Mouse (Mus musculus) left cerebral cortex, postnatal 4 days (tissue): ENCODE results near the gene Krt2. TPM values are rescaled to one million over a fixed set of nuclear protein-coding genes. Genes with fewer than 3 reads are reported as not detected.

ENCODE experiments used
- DNase-seq: peaks from one replicate; pipeline ENCODE4 v3.0.0-alpha.2; 2022
- intact Hi-C: fragments of 180-260 bp; cut with DNase I; formaldehyde crosslinking; loops from one replicate; pipeline ENCODE4 v1.15.1; 2025
- total RNA-seq, 2 experiments: library from RNA; stranded (reverse); gene quantifications; 2 replicates each; pipeline ENCODE4 v1.2.3; 2021

Gene Krt2
- not detected for total RNA-seq

DNA sequence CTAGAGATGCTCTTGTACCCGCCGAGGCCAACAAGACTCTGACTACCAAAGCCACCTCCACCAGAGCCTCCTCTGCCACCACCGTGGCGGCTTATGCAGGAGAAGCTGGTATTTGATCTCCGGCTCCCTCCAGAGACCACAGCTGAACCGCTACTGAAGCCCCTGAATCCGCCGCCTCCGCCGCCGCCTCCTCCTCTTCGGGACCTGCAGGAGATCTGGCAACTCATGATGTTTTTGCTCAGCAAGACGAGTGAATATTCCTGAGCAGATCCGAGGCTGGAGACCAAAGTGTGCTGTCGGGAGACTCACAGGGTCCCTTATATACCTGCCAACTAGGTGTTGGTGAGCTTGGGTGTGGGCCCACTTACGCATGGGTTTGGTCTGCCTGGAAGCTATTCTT, at the start of gene Krt2:
Gene Krt2 (minus strand): TSS at position 295 of the 400 bp plus-strand sequence.
- intact Hi-C loops = no loop called here
- DNase-seq = no peak

DNA sequence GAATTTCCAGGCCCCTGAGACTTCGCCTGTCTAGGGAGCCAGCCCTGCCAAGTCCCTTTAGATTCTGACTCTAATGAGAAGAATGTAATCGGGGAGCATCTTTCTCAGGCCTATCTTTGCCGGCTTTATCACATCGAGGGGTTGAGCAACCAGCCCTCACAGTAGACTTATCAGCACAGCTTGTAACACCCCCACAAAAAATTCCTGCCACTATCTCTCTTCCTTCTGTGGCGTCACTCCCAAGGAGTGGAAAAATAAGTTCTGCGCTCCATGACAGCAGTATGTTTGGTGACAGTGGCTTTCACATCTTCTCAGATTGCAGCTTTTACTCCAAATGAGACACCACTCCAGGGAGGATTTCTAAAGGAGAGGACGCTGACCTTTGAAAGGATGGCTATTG, 48.8 kb upstream of the Krt2 start:
- DNase-seq = no peak
- intact Hi-C loops = no loop called here

DNA sequence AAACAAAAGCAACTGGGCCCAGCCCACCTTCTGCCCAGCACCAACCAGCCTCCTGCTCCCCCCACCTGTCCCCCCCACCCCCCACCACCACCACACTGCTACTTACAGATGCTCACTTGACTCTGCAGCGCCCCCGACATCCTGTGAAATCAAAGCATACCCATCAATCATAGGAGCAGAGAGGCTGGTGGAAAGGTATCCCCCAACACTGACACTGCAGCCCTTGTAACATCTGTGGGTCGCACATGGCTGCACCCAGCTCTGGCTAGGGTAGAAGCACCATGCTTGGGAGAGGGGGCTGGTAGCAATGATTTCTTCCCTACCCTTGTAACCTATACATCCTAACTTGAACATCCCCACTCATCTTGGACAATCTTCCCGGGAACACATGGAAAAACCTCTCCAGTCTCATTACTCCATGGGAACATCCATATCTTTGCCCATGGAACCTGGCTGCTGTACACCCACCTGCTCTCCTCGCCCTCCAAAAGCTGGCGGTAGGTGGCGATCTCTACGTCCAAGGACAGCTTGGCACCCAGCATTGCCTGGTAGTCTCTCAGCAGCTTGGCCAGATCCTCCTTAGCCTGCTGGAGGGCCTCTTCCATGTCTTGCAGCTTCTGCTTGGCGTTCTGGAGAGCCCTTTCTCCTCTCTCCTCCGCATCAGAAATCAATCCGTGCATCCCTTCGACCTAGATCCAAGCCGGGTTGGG, 42.6 kb upstream of the Krt2 start:
- peak; percentile 37 for DNase-seq
- intact Hi-C loops = no loop called here

DNA sequence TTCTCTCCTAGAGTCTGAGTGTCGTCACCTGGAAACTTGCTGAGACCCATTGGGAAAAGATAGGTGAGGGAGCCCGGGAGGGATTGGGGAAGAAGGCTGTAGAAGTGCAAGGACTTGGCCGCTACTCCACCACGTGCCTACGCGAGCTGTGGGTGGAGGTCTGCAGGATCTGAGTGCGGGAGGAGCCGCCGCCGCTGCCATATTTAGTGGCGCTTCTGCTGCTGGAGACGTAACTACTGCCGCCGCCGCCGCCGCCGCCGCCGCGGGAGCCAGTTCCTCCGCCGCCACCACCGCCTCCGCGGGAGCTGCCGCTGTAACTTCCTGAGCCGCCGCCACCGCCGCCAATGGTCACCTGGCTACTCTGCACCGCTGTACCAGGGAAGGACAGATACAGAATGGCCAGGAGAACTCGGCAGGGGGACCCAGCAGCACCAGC, 41.8 kb upstream of the Krt2 start:
- intact Hi-C loops = no loop called here
- peak; percentile 17 for DNase-seq

DNA sequence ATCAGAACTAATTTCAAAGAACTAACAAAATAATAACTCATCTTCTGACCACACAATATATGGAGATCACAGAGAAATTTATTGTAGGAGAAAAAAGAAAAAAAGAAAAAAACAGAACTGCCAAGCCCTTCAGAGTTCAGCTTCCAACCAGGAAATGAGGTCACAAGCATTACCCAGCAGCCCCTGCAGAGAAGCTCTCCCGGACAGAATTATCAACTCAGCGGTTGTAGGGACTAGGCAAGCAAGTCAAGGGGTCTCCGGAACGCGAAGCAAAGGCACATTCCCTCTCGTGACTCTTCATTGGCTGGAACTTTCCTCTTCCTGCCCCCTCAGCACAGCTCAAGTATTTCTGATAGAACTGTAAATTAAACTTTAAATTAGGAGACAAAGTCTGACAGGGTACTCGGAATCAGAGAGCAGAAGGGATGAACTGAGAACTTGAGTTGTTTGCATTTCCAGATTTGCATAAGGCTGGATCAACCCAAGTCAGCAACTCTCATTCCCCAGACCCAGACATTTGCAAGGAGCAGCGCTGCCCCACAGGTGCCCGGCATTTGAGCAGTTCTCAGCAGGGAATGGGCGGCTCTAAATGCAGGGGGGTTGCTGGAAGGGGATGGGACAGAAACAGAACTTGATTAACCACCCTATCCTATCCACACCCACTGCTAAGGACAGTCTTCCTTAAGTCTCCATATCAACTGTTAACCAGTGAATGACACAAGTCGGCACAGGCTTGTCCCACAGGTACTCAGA, 40.9 kb upstream of the Krt2 start:
- intact Hi-C loops = no loop called here
- no peak for DNase-seq

DNA sequence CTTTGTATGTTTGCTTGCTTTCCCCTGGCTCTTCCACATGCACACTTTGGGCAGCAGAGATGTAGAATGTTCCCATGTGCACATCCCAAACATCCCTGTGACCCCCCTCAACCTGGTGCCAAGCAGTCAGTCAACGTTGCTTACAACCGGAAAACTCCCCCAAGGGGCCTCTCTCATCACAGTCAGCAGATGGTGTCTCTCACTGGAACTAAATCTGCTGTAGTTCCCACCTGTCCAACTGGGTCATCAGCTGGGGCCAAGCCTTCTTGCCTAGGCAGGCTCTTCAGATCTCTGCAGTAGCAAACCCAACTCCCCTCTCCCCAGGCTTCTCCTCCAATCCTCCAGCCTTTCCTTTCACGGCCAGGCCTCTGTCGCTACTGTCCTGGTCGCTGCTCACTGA, 38.7 kb upstream of the Krt2 start:
- peak; percentile 23 for DNase-seq
- intact Hi-C loops = no loop called here

DNA sequence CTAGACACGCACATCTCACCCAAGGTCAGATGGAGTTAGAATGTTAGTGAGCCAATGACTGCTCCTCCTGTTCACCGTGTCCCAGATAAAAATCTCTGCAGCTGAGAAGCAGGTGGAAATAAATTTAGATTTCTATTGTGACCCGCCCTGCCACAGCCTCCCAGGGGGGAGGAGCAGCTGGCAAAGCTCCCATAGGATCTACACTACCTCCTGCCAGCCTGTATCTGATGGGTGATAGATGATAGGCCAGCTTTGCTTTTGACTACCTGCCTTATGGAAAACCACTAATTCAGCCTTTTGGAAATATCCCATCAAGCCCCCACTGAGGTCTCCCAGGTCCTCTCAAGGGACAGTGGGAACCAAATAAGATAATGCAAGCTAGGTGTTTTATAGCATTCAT, 37.8 kb upstream of the Krt2 start:
- no peak for DNase-seq

DNA sequence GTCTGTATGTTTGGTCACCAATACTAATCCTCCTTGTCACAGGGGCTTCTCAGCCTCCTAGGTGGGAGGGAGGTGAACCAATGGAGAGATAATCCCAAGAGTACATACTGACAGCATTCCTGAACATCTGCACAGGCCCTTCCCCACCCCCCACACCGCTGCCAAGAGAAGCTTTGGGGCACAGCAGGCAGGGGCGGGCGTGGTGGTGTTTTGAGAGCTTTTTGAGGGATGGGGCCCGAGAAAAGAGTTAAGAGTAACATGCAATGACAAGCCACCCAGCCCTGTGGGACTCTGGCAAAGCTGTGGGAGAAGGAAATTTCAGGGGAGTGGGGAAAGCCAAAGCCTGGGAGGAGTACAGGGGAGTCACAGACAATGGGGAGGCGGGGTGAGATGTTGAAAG, 36.3 kb upstream of the Krt2 start:
- DNase-seq = no peak
- intact Hi-C loops = no loop called here

More for the DNA sequence above, 37.8 kb upstream of the Krt2 start:
- intact Hi-C loops = no loop called here

DNA sequence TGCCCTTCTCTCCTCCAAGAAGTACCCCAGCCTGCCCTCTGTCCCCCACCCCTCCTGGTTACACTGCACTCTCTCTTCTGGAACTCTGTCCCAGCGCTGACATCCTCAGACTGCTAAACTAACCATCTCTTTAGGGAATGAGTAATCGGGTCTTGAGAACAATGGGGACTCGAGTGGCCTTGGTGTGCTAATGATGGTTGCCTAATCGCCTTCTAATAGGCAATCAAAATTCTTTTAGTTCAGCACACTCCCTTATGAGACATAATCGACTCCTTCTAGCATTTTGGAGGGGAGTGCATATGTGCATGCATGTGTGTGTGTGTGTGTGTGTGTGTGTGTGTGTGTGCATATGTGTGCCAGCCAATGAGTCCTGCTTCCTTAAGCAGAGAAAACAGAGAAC, 34.6 kb upstream of the Krt2 start:
- DNase-seq = no peak
- intact Hi-C loops = no loop called here

DNA sequence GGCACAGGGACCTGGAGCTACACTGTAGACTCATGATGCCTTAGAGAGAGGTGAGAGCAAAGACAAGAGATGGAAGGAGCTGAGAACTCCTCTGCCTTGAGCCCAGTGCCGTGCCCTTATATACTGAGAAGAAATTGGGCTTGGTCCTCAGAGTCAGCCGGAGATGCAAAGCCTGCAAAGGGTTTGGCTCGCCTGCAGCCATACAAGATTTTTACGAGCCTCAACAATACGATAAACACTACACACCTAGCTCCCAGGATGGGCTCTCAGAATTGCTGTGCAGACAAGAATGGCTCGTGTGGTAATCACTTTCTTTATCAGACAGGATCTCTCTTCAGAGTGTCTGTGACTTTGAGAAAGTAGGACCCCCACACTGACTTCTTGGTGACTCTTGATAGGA, 32.7 kb upstream of the Krt2 start, which contains the start of gene Krt1:
Gene Krt1 (minus strand): TSS at position 101 of the 400 bp plus-strand sequence.
- intact Hi-C loops = no loop called here
- no peak for DNase-seq

DNA sequence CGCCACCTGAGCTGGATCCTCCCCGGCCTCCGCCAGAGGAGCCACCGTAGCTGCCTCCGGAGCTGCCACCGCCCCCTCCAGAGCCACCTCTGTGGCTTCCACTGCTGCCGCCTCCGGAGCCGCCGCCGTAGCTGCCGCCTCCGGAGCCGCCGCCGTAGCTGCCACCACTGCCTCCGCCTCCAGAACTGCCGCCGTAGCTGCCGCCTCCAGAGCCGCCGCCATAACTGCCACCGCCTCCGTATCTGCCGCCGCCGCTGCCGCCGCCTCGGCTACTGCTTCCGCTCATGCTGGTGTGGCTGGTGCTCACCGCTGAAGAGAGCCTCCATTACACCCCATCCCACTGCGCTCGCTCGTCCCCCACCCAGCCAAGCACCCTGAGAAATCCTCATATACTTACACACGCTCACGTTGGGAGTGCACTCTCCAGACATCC, 28.0 kb upstream of the Krt2 start:
- intact Hi-C loops = no loop called here
- peak; percentile 41 for DNase-seq

DNA sequence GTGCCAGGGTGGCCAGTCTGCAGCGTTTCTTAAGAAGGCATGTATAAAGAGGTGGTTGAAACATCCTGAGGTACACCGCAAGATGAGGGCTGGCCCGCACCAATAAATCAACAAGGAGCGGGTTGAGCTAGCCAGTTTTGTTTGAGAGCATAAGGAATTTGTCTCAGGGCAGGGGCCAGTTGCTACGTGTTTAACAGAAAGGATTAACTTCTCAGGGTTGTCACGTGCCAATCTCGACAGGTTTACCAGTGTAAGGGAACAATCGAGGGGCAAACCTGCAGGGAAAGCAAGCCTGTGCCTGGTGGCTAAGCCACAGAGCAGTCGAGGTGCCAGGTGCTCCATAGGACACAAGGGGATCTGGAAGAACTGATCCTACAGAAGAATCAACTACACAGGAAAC, 25.2 kb upstream of the Krt2 start:
- DNase-seq = no peak
- intact Hi-C loops = no loop called here

DNA sequence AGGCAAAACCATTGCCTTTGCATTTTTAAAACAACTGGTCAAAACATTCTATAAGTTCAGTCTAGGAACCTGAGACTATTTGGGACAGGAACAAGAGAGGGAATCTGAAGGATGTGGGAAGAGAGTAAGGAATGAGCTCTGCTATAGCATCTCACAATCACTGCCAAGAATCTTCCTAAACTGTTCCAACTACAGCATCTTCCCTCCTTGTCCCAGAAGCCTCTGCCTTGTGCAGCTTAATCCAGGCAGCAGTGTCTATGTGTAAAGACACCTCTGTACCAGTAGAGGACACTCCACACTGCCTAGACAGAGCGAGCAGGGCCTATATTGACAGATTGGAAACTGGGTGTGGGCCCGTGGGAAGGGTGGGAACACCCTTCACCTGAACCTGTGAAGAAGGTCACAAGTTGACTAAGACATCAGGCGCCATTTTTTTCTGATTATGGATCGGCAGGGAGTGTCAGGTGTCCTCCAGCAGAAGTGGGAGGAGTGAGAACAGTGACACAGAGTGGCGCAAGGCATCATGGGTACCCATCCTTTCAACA, 16.9 kb upstream of the Krt2 start:
- intact Hi-C loops = no loop called here
- DNase-seq = no peak

DNA sequence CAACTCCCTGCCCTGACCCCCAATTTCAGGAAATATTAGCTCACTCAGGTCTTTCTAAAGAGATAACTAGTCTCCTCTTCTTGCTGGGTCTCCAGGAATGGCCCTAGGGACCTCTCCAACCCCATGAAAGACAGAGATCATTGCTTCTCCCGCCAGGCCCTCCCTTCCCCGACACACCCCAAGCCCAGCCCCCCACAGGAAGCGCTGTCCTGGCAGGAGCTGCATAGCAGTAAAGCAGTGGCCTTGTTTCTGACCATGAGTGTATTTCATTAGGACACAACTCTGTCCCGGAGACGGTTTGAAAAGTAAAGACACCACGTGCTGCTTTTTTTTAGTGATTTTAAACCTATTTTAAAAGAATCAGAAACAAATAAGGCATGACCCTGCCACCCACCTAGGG, 15.2 kb upstream of the Krt2 start:
- no peak for DNase-seq
- intact Hi-C loops = no loop called here

DNA sequence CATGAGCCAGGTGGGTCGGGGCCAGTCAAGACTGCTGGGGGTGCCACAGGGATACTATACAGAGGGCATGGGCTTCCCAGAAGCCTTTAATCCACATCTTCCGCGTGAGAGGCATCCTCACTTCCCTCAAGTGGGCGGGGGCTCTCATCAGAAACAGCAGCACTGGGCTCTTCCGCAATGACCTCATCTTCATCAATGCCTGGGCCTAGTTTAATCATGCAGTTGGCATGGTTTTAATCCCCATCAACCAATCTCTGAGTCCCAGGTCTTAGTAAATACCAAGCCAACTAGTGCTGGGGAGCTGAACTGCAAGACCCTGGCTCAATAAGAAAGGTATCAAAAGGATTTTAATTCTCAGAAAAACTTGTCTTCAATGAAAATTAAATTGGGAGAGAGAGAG, 11.5 kb upstream of the Krt2 start:
- intact Hi-C loops = no loop called here
- DNase-seq = no peak

DNA sequence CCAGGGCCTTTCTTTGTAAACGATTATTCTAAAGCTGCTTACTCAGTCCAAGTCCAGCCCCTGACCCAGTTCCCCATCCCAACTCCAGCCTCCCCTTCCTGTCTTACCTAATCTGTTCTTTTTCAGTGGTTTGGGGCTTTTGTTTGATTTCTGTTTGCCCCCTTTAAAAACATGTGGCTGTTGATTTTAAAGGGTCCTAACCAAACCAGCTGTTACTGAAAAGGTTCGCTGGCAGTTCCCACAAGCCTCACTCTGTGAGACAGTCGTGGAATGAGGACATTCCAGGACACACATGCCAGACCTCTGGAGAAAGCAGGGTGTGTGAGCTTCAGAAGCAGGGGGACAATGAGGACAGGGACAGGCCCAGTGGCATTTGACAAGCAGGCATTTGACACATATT, 3.8 kb upstream of the Krt2 start:
- no peak for DNase-seq
- intact Hi-C loops = no loop called here

DNA sequence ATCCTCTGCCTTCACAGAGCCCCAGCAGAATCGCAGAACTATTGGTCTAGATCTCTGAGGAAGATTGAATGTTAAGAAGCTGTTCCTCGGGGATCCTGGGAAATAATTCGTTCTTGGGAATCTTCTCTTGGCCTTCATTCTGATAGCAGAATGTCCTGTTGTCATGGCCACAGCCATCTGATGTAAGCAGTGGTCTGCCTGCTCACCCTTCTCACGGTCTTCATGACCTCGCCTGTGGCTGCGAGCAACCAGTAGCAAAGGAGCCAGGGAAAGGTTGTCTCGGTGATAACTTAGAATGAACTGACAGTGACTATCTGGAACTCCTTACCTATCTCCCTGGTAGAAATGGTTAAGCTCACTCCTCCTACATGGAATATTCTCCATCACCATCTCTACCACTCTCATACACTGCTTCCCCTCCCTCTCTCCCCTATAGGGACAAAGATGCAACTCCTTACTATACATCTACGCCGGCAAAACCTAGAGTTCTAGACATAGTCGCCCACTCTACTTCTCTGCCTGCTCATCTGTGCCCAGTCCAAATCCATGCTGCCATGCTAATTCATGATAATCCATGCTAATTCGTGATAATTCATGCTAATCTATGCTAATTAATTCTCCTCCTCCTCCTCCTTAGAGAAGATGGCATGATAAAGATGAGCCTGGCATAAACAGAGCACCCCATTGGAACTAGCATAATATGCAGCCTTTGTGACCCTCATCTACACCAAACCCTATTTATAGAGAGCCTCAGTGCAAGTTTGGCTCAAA, 14.7 kb downstream of the Krt2 start:
- no peak for DNase-seq
- intact Hi-C loops = no loop called here

DNA sequence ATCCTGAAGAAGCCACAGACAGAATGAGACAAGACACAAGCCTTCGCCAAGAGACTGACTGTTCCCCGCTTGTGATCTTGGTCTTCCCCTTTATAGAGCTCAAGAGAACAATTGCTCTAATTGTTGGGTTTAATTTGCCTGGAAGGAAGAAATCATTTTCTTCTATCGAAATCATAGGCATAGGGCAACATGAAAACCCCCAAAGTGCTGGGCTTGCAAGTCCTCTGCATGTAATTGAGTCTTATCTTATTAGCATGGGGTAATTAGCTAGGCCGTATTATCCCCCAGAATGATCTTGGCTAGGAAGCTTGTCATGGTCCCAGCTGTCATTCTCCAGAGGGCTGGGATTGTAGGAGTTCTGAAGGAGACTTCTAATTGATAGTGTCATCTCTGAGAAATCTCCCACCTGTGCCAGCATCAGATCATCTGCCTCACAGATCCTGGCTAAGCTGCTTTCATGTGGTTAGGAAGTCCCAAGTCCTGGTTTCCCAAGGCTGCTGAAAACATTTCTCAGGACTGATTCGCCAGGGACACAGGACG, 15.6 kb downstream of the Krt2 start, which contains the start of gene Krt73:
Gene Krt73 (minus strand): TSS at position 51 of the 540 bp plus-strand sequence.
- intact Hi-C loops = no loop called here
- DNase-seq = no peak

DNA sequence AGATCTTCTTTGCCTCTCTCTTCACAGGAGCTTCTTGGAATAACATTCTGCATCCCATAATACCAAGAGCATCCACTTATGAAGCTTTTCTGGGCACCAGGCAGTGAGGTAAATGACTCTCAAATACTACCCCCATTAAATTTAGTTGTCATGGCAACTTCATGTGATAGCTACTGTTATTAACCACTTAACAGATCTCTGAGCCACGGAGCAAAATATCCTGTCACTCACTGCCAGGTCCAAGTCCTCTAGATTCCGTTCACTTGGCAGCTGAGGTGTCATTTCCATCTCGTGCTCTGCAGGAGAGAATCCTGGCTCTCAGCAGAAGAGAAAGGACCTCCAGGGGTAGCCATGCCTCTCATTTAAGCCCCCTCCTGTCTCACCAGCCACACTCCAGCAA, 27.1 kb downstream of the Krt2 start:
- DNase-seq = no peak
- intact Hi-C loops = no loop called here

DNA sequence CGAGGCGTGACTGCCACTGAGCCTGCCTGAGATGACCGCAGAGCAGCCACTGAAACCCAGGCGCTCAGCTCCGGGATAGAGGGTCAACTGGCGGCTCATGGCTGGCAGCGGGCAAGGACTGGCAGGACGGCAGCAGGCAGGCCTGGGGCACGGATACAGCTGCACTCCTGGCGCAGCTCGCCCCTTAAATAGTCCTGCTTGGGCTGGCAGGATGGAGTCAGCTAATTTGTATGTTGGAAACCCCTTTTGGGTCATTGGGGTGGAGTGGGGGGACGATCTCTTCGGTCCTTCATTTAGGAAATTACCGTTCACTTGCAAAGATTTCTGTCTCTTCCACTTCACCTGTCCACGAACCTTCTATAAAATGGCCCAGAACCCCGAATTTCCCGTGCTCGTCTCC, 31.6 kb downstream of the Krt2 start, which contains the start of gene Krt72:
Gene Krt72 (minus strand): TSS at position 101 of the 400 bp plus-strand sequence.
- no peak for DNase-seq

DNA sequence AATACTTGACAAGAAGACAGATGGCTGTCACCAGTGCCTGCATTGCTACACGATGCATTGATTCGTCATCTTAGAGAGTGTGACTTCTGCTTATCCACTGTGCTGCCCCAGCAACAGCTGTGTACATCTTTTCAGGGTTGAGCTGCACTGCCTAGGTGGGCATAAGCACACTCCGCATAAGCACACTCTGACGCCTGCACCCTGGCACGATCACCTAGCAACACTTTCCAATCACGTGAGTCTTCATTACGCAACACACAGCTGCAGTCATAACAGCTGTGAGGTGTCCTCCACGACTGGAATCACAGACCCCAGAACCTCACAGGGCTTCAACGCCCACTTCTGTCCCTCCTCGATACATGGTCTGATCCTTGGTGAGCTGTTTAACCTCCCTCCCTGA, 44.5 kb downstream of the Krt2 start:
- intact Hi-C loops = loop anchor here (2.0 to 5.0 kb wide), 3 partner anchors 199 to 436 kb away; no protein-coding TSS in a partner anchor

More for the DNA sequence above, 31.6 kb downstream of the Krt2 start, which contains the start of gene Krt72:
- intact Hi-C loops = no loop called here

More for the DNA sequence above, 44.5 kb downstream of the Krt2 start:
- DNase-seq = no peak
